Mouse (Mus musculus) lung, adult 2 months (tissue): ENCODE data around the gene Ifngr2.

ENCODE experiments used
- CTCF ChIP-seq: fragments of 200-500 bp; IDR thresholded peaks from 2 replicates; pipeline ENCODE4 v1.5.1; 2011; ENCODE audit warnings: mild to moderate bottlenecking, low read length, control low read depth; ENCODE audit not compliant: insufficient read depth
- POLR2A ChIP-seq: fragments of 200-500 bp; IDR thresholded peaks from 2 replicates; pipeline ENCODE4 v1.6.1; 2011; ENCODE audit warnings: low read depth, mild to moderate bottlenecking, control low read depth, low read length, borderline replicate concordance; ENCODE audit errors: extremely low read depth

DNA sequence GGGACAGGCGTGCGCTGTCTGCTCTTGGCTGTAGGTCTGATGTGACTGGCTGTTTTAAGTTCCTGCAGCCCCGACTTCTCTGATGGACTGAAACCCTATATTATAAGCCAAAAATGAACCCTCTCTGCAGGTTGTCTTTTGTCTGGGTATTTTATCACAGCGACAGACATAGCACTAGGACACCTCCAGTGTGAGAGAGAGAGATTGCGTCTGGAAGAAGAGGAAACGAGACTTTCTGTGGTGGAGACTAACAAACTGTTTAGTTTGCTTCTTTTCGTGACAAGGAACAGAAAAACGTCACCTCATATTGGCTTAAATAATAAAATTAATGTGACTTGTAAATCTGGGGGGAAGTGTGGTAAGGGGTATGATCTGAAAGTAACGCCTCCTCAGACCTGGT is 54.8 kb downstream of the Ifngr2 start:
- TF ChIP-seq CTCF (no peak), POLR2A (no peak)
